Mouse (Mus musculus): Measurements from ENCODE around the gene Siah2.

Gene Siah2

DNA sequence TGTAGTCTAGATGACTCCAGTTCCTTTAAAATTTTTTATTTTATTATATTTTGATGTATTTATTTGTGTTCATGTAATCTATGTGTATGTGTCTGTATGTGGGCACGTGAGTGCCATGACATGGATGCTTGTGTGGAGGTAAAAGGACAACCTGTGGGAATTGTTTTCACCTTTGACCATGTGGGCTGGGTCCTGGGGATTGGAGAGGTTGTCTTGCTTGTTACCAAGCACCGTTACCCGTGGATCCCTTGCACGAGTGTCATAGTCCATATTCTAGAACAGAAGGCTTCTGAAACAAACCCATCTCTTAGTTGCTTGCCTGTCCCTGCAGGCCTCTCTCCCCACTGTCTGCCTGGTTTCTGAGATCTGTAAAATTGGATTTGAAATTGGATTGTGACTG, 31.6 kb downstream of the Siah2 start:
- no peak for DNase-seq (ENCODE audit: low read depth)

DNA sequence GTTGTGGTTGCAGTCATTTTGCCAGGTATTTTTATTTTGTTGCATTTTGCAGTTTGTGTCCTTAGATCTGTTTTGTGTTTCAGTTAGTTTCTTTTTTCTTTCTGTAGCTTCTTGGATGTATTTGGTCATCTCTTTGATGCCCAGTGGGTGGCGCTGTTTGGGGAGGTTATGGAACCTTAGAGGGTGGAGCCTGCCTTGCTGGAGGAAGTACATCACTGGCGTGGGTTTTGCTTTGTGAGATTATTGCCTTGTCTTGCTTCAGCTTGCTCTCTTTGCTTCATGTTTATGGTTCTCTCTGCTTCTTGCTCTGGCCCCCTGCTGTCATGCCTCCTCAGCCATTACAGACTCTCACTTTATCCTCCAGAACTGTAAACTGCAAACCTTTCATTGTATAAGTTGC, 34.8 kb downstream of the Siah2 start:
- peak; percentile 81 for DNase-seq (ENCODE audit: low read depth)

DNA sequence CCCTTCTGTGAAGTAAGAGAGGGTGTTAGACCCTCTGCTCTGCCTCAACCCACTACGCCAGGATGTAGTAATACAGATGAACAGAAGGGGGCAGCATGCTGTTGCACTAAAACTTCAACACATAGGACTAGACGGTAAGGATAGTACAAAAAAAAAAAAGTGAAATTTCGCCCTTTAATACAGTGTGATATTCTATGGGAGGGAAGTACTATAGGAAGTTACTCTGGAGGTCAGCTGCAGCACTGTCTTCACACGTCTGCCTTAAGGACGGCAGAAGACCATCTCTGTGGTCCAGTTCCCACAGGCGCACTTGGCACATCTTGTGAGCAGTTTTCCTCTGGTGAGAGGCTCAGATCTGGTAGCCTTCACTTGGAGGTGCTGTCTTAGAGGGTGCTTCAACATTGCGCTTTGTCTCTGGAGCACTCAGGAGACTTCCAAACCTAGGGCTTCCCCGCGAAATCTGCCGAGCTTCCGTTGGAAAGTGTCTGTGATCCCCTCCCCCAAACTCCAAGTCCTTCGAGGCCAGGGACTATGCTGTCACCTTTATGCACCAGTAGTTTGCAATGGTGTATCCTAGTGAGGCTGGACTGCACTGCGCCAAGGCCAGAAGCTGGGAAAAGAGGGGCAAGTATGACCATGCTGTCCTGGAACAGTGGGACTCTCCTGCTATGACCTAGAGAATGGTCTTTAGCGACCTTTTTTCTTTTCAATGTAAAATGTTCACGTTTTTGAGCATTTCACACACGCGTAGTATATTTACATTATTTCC, 36.7 kb downstream of the Siah2 start:
- peak; percentile 84 for DNase-seq (ENCODE audit: low read depth)

DNA sequence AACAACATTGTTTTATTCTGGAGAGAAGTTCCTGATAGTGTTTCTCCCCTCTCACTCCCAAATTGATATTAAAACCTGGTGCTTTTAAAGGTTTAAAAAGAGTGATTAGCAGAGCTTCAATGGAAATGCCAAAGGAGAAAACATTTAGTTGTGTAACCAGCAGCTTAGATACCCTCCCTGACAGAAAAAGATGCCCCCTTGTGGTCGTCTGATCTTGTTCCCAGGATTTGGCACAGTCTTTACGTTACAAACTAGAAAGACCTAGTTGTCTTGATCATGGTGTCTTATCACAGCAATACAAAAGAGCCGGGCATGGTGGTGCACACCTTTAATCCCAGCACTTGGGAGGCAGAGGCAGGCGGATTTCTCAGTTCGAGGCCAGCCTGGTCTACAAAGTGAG, 38.3 kb downstream of the Siah2 start:
- peak; percentile 63 for DNase-seq (ENCODE audit: low read depth)

DNA sequence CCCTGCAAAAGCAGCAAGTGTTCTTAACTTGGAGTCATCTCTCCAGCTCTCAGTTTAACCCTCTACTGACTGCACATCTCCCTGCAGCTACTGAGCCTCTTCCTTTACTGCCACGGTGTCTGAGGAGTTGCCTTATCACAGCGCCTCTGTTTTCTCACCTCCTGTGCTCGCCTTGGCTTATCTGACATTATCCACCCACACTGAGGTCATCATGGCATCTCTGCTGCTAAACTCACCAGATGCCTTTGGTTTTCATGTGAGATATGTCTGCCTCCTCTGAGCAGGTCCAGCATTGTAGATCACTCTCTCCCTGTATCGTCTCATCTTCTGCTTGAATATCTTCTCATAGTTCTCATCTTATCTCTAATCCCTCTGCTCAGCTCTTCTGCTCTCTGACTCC, 41.9 kb downstream of the Siah2 start:
- DNase-seq (ENCODE audit: low read depth): no peak

DNA sequence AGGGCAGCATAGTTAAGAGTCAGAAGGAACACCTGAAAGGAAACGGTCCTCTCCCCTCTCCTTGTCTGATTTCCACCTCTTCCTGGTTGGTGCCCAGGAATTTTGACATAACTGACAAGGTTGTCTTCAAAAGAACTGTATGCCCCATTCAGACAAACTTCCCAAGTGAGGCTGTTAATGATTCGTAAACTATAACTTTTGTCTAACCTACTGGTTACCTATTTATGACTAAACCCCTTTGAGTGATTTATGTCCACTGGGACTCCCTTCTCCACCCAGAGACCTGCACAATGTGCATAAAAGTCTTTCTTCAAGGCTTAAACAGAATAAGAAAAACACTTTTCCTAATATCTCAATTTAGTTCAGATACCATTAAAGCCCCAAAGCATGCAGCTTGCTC, 45.0 kb downstream of the Siah2 start:
- DNase-seq (ENCODE audit: low read depth): no peak

DNA sequence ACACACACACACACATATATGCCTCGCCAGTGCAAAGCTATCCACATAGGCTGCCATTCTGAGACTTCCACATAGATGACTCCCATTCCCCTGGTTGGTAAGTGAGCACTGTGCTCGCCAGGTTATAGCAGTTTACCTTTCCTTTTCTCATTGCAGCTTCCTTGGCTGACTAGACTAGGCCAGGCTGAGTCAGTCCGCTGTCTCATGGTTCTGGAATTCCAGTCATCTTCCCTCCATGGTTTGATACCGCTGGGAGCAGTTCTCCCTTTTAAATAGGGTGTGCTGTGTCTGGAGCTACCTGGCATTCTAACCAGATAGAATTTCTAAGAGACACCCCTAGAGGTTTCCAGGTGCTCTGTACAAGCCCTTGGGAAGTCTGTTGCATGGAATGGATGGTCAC, 46.0 kb downstream of the Siah2 start:
- peak; percentile 76 for DNase-seq (ENCODE audit: low read depth)

DNA sequence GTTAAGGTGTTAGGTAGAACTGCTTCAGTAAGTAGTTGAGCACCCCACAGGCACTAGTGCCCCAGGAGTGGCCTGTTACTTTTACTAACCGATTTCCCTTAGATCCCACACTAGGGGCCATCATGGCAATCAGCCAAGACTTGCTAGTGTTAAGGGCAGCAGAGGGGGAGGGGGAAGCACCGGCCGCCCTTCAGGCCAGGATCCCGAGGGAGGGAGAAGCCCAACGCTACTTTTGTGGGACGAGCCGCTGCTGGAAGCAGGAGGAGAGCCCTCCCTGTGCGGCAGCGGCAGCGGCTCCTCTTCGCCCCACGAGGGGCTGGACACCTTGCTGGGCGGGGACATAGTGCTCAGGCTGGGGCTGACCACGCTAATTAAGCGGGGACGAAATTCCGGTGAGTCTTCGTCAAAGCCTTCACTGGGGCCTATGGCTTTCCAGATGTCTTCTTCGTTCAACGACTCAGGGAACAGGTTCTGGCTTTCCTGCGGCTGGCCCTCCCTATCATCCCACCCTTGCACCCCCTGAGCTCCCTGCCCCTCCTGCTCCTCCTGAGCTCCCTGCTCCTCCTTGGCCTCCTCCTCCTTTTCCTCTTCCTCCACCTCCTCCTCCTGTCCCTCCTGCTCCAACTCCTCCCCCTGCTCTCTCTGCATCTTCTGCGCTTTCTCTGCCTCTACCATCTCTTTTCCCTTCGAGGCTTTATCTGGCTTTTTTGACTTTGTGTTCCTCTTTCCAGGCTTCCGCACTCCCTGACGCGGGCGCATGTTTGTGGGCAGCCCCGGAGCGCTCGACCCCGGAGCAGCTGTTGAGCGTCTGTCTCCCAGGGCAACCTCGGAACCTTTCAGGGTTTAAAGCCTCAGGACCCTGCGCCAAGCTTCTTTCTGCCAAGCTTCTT, 55.5 kb downstream of the Siah2 start, which contains the start of gene Erich6:
Erich6 (minus strand) TSS at position 802 of the 890 bp plus-strand sequence.
- peak; percentile 54 for DNase-seq (ENCODE audit: low read depth)

DNA sequence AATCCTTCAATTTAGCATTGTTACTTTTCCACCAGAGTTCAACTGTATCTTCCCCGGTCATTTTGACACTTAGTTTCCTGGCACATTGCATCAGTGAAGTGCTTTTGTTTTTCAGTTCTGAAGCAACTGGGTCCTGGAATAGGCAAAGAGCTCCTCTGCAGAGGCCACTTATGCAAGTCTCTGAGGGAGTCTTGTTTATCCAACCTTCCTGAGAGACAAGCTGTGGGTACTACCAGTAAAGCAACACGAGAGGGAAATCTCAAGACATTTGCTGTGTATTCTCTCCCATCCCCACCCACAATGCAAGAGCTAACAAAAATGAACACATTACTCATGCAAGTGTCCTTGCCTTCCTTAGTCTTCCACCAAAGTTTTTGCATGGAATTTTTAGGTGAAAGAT, 60.5 kb downstream of the Siah2 start:
- no peak for DNase-seq (ENCODE audit: low read depth)

DNA sequence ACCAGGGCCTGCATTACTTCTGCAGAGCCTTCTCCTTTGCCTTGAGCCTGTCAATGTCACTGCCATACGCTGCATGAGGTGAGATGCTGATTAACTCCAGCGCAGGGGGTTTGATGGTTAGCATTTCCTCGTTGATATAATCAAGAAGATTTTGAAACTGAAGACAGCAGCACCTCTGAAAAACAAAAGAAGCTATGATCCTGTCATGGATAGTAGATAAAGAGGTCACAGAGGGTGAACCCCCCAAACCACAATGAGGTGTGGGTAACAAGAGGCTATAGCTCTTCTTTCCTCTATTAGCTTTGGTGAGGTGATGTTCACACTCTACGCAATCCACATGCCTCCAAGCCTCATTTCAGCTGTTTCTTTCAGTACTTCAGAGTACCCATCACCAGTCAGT, 67.2 kb downstream of the Siah2 start:
- DNase-seq (ENCODE audit: low read depth): no peak
